Mouse (Mus musculus): ENCODE measurements around the gene Inpp4a.

Inpp4a gene

DNA sequence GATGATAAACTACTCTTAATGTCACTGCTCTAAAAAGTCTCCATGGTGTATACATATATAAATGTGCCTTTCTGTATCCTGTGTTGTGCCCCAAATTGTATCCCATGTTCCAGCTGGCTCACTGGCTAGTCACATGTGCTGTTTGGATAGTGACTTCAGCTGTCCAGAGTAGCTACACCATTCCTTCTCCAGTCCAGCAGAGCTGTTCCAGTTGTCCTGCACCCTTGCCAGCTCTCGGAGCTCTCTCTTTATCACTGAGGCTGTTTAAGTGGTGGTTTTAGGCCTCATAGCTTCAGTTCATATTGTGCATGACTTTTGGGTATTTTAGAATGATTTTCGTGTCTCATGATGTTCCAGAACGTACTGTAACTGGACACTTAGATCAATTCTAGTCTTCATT, 55.8 kb downstream of the Inpp4a start:
- H3K4me3 ChIP-seq (replicated peaks; ENCODE audit: low read length): no peak overlapping the region
- no peaks in the 10 kb centered on the region for H3K4me1 ChIP-seq (replicated peaks; ENCODE audit: low read depth, low read length)
- H3K9me3 ChIP-seq (ENCODE audit: low read length): no peaks in the 10 kb centered on the region
- H3K36me3 ChIP-seq (ENCODE audit: insufficient read depth, low read length): peaks cover 5% of the 10 kb centered on the region; the same call in 1 of the 2 replicates
- no peaks in the 10 kb centered on the region for H3K27me3 ChIP-seq (ENCODE audit: insufficient read depth, low read length)
- TF ChIP-seq POU5F1 (IDR thresholded peaks at IDR 0.05; ENCODE audit: borderline replicate concordance, low read length) (no peak), NANOG (IDR thresholded peaks at IDR 0.05; ENCODE audit: borderline replicate concordance, low read length) (no peak), CTCF (conservative IDR thresholded peaks at IDR 0.05; ENCODE audit: low read length) (no peak)

DNA sequence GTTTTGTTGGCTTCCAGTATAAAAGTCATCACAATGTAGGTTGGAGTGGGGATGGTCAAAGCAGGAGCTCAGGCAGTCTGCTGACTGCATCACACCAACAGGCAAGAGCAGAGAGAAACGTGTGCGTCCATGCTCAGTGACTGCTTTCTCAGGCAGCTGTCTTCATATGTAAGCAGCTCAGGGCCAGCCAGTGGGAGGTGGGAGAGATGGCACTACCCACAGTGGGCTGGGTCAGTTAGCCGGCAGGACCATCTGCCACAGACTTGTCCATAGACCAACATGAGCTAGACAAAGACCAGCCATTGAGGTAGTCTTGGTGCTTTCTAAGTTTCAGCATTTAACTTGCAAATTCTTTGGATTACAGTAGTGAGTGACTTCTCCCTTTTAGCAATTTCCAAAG, 56.6 kb downstream of the Inpp4a start:
- Histone ChIP-seq H3K4me3 (replicated peaks; ENCODE audit: low read length) (no peak overlapping the region), H3K27me3 (ENCODE audit: insufficient read depth, low read length) (no peaks in the 10 kb centered on the region), H3K4me1 (replicated peaks; ENCODE audit: low read depth, low read length) (no peaks in the 10 kb centered on the region), H3K36me3 (ENCODE audit: insufficient read depth, low read length) (peaks cover 5% of the 10 kb centered on the region; the same call in 1 of the 2 replicates), H3K9me3 (ENCODE audit: low read length) (no peaks in the 10 kb centered on the region)
- TF ChIP-seq POU5F1 (IDR thresholded peaks at IDR 0.05; ENCODE audit: borderline replicate concordance, low read length) (no peak), CTCF (conservative IDR thresholded peaks at IDR 0.05; ENCODE audit: low read length) (no peak), NANOG (IDR thresholded peaks at IDR 0.05; ENCODE audit: borderline replicate concordance, low read length) (no peak)

DNA sequence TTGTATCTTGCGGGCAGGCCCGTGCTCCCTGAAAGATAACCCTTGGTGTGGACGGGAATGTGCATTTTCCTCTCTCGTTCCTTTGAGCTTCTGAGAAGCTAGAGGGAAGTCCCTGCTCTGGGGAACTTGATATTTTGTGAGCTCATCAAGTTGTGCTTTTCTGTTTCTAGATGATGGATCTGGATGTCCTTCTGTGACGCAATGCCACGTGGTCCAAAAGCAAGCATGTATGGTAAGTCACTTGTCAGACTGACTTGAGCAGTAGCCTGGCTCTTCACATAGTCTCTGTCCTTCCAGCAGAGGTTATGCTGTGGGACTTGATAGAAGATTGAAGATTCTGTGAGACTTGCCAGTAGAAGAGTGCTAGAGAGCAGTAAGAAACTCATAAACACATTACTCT, 57.5 kb downstream of the Inpp4a start:
- H3K36me3 ChIP-seq (ENCODE audit: insufficient read depth, low read length): peaks cover 5% of the 10 kb centered on the region; the same call in 1 of the 2 replicates
- no peaks in the 10 kb centered on the region for H3K9me3 ChIP-seq (ENCODE audit: low read length)
- no peak overlapping the region for H3K4me3 ChIP-seq (replicated peaks; ENCODE audit: low read length)
- no peaks in the 10 kb centered on the region for H3K4me1 ChIP-seq (replicated peaks; ENCODE audit: low read depth, low read length)
- TF ChIP-seq POU5F1 (IDR thresholded peaks at IDR 0.05; ENCODE audit: borderline replicate concordance, low read length) (no peak), CTCF (conservative IDR thresholded peaks at IDR 0.05; ENCODE audit: low read length) (no peak), NANOG (IDR thresholded peaks at IDR 0.05; ENCODE audit: borderline replicate concordance, low read length) (no peak)
- no peaks in the 10 kb centered on the region for H3K27me3 ChIP-seq (ENCODE audit: insufficient read depth, low read length)

DNA sequence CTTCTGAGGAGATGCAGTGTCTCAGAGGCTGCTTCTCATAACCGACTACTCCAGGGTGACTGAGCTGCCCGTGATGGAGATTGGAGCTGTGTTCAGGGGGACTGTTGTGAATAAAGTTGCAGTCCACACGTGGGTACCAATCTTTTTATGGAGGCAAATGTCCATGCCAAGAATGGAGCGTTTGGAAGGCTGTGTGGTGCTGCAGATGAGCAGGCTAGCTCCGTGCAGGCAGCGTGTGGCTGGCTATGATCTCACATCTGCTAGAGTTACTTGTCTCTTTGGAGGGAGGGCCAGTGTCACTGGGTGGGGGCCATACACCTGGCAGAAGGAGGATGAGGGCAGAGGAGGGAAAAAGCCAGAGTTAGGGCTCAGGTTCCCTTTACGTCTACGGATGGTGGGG, 59.0 kb downstream of the Inpp4a start:
- peaks cover 5% of the 10 kb centered on the region; the same call in 1 of the 2 replicates for H3K36me3 ChIP-seq (ENCODE audit: insufficient read depth, low read length)
- TF ChIP-seq CTCF (conservative IDR thresholded peaks at IDR 0.05; ENCODE audit: low read length): no peak
- TF ChIP-seq NANOG (IDR thresholded peaks at IDR 0.05; ENCODE audit: borderline replicate concordance, low read length): no peak
- TF ChIP-seq POU5F1 (IDR thresholded peaks at IDR 0.05; ENCODE audit: borderline replicate concordance, low read length): no peak
- no peak overlapping the region for H3K4me3 ChIP-seq (replicated peaks; ENCODE audit: low read length)
- no peaks in the 10 kb centered on the region for H3K9me3 ChIP-seq (ENCODE audit: low read length)
- H3K27me3 ChIP-seq (ENCODE audit: insufficient read depth, low read length): no peaks in the 10 kb centered on the region
- no peaks in the 10 kb centered on the region for H3K4me1 ChIP-seq (replicated peaks; ENCODE audit: low read depth, low read length)

DNA sequence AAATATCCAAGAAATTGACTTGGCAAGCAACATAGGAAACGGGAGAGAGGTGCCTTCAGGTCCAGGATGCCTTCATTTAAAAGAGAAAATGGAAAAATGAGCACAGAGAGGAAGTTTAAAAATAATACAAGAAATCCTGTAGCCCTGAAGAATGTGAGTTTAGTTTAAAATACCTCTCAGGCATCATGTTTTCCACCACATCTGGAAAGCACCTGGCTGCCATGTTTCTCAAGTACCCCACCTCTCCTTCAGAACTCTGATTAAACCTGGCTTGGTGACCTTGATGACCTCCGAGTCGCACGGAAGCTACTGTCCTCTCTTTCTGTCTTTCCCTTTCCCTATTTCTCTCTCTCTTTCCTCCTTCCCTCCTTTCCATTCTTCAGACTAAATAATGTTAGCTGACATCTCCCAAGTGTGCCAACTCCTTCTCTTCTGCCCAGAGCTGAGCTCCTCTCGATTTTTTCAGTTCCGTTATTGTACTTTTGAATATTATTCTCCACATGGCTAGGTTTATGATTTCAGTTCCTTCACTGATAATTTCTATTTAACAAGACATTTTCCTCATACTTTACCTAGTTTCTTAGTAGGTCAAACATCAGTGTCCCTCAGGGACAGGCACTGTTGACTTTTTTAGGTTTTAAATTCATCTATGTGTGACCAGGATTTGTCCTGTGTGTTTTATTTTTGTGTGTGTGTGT, 59.9 kb downstream of the Inpp4a start:
- no peak for TF ChIP-seq CTCF (conservative IDR thresholded peaks at IDR 0.05; ENCODE audit: low read length)
- no peak for TF ChIP-seq POU5F1 (IDR thresholded peaks at IDR 0.05; ENCODE audit: borderline replicate concordance, low read length)
- TF ChIP-seq NANOG (IDR thresholded peaks at IDR 0.05; ENCODE audit: borderline replicate concordance, low read length): no peak
- H3K4me1 ChIP-seq (replicated peaks; ENCODE audit: low read depth, low read length): no peaks in the 10 kb centered on the region

DNA sequence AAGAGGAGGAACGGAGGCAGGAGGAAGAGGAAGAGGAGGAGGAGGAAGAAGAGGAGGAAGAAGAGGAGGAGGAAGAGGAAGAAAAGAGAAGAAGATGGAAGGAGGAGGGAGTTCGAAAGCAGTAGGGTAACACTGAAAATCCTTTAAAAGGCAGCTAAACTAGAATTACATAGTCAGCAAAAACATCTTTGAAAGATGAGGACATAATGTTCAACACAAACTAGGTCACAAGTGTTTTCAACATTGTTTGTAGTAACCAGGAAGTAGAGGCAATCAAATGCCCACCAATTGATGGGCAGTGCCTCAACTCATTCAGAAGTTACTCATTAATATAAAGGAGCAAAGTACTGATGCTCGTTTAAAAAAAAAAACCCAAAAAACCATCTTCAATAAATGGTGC, 61.1 kb downstream of the Inpp4a start:
- Histone ChIP-seq H3K9me3 (ENCODE audit: low read length) (no peaks in the 10 kb centered on the region), H3K36me3 (ENCODE audit: insufficient read depth, low read length) (peaks cover 5% of the 10 kb centered on the region; the same call in 1 of the 2 replicates), H3K4me3 (replicated peaks; ENCODE audit: low read length) (no peak overlapping the region), H3K4me1 (replicated peaks; ENCODE audit: low read depth, low read length) (no peaks in the 10 kb centered on the region), H3K27me3 (ENCODE audit: insufficient read depth, low read length) (no peaks in the 10 kb centered on the region)
- TF ChIP-seq POU5F1 (IDR thresholded peaks at IDR 0.05; ENCODE audit: borderline replicate concordance, low read length): no peak
- no peak for TF ChIP-seq CTCF (conservative IDR thresholded peaks at IDR 0.05; ENCODE audit: low read length)
- no peak for TF ChIP-seq NANOG (IDR thresholded peaks at IDR 0.05; ENCODE audit: borderline replicate concordance, low read length)

More for the DNA sequence above, 59.9 kb downstream of the Inpp4a start:
- no peak overlapping the region for H3K4me3 ChIP-seq (replicated peaks; ENCODE audit: low read length)
- H3K9me3 ChIP-seq (ENCODE audit: low read length): no peaks in the 10 kb centered on the region
- H3K36me3 ChIP-seq (ENCODE audit: insufficient read depth, low read length): peaks cover 5% of the 10 kb centered on the region; the same call in 1 of the 2 replicates
- H3K27me3 ChIP-seq (ENCODE audit: insufficient read depth, low read length): no peaks in the 10 kb centered on the region

DNA sequence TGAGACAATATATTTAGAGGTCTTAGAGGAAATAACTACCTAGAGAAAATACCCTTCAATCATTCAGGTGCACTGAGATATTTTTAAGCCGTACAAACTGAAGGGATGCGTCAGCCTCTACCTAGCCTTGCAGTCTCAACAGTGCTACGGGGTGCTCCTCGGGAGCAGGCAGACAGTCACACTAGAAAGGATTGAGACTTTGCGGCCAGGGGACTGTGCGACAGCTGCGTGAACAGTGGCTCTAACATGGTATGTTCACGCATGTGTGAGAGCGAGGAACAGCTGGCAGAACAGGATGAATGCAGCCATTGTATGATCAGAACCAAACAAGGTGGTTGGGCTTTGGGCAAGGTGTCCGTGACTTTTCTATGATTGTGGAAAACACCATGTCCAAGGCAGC, 63.1 kb downstream of the Inpp4a start:
- H3K36me3 ChIP-seq (ENCODE audit: insufficient read depth, low read length): peaks cover 15% of the 10 kb centered on the region
- H3K4me3 ChIP-seq (replicated peaks; ENCODE audit: low read length): no peak overlapping the region
- H3K9me3 ChIP-seq (ENCODE audit: low read length): no peaks in the 10 kb centered on the region
- H3K27me3 ChIP-seq (ENCODE audit: insufficient read depth, low read length): no peaks in the 10 kb centered on the region
- H3K4me1 ChIP-seq (replicated peaks; ENCODE audit: low read depth, low read length): no peaks in the 10 kb centered on the region
- TF ChIP-seq CTCF (conservative IDR thresholded peaks at IDR 0.05; ENCODE audit: low read length): no peak
- TF ChIP-seq NANOG (IDR thresholded peaks at IDR 0.05; ENCODE audit: borderline replicate concordance, low read length): no peak
- no peak for TF ChIP-seq POU5F1 (IDR thresholded peaks at IDR 0.05; ENCODE audit: borderline replicate concordance, low read length)

DNA sequence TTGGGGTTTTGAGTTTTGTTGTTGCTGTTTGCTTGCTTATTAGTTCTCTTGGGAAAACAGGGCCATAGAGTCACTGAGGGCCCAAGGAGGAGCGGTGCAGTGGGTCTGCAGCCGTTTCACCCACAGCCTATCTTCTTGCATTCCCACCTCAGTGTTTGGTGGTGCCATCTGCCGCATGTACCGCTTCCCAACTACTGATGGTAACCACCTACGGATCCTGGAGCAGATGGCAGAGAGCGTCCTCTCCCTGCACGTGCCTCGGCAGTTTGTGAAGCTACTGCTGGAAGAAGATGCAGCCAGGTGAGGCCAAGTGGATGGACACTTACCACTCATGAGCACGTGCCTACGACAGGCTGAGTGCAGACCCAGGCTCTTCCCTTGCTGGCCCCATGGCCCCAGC, 68.5 kb downstream of the Inpp4a start:
- TF ChIP-seq POU5F1 (IDR thresholded peaks at IDR 0.05; ENCODE audit: borderline replicate concordance, low read length): no peak
- no peak for TF ChIP-seq CTCF (conservative IDR thresholded peaks at IDR 0.05; ENCODE audit: low read length)
- TF ChIP-seq NANOG (IDR thresholded peaks at IDR 0.05; ENCODE audit: borderline replicate concordance, low read length): no peak
- Histone ChIP-seq H3K27me3 (ENCODE audit: insufficient read depth, low read length) (no peaks in the 10 kb centered on the region), H3K4me1 (replicated peaks; ENCODE audit: low read depth, low read length) (0 out of 2 replicates have a peak, but pooled peaks cover 5% of the 10 kb centered on the region)

More for the DNA sequence above, 68.5 kb downstream of the Inpp4a start:
- peaks cover 19% of the 10 kb centered on the region for H3K36me3 ChIP-seq (ENCODE audit: insufficient read depth, low read length)
- no peaks in the 10 kb centered on the region for H3K9me3 ChIP-seq (ENCODE audit: low read length)
- no peak overlapping the region for H3K4me3 ChIP-seq (replicated peaks; ENCODE audit: low read length)
